Mouse (Mus musculus) erythroblast, adult 5-6 weeks (primary cell): ENCODE data around the gene Wwox. TPM values are rescaled to one million over a fixed set of nuclear protein-coding genes. Genes with fewer than 3 reads are reported as not detected.

Experiments used
- ATAC-seq: replicated peaks from 2 replicates; pipeline ENCODE4 v1.8.0; 2016; ENCODE audit warnings: moderate number of reproducible peaks, mild to moderate bottlenecking, moderate TSS enrichment, inconsistent platforms; ENCODE audit not compliant: poor library complexity, low FRiP score, severe bottlenecking
- total RNA-seq, 2 experiments: library from RNA; stranded (forward) in 1 of 2; stranded (reverse) in 1 of 2; fragments of 150-400 nt in 1 of 2; fragments of 200-764, 138-1000 nt in 1 of 2; gene quantifications; 2 replicates each; pipeline versions ENCODE4 v1.2.3 to v1.2.4; 2015 to 2017; ENCODE audit warnings: low replicate concordance in 2 of 2

The Wwox gene
- total RNA-seq, 2 experiments from 2014 or later = 4.3 to 4.6 TPM

GRCm38 (mm10) chr8:114974336-114974950, 535.0 kb downstream of the Wwox start:
- ATAC-seq = no peak

GRCm38 (mm10) chr8:114977746-114978145, 538.3 kb downstream of the Wwox start:
- ATAC-seq = no peak

GRCm38 (mm10) chr8:114978206-114978960, 538.9 kb downstream of the Wwox start:
- ATAC-seq = no peak

- no peak for ATAC-seq
Observed at GRCm38 (mm10) chr8:114979671-114980070, 540.2 kb downstream of the Wwox start.

- no peak for ATAC-seq
Observed at GRCm38 (mm10) chr8:114982762-114983161, 543.3 kb downstream of the Wwox start.

- no peak for ATAC-seq
Observed at GRCm38 (mm10) chr8:114984500-114984899, 545.0 kb downstream of the Wwox start.

GRCm38 (mm10) chr8:114985996-114986395, 546.5 kb downstream of the Wwox start:
- no peak for ATAC-seq

- no peak for ATAC-seq
Observed at GRCm38 (mm10) chr8:114986971-114987370, 547.5 kb downstream of the Wwox start.

GRCm38 (mm10) chr8:114990865-114991613, 551.6 kb downstream of the Wwox start:
- ATAC-seq = no peak

- no peak for ATAC-seq
Observed at GRCm38 (mm10) chr8:115000736-115001135, 561.3 kb downstream of the Wwox start.

- ATAC-seq = no peak
Observed at GRCm38 (mm10) chr8:115005021-115005420, 565.6 kb downstream of the Wwox start.

GRCm38 (mm10) chr8:115006561-115006960, 567.1 kb downstream of the Wwox start:
- no peak for ATAC-seq

- ATAC-seq = no peak
Observed at GRCm38 (mm10) chr8:115007280-115007679, 567.8 kb downstream of the Wwox start.

GRCm38 (mm10) chr8:115008624-115009620, 569.5 kb downstream of the Wwox start:
- no peak for ATAC-seq

GRCm38 (mm10) chr8:115009897-115010768, 570.7 kb downstream of the Wwox start:
- no peak for ATAC-seq

- ATAC-seq = no peak
Observed at GRCm38 (mm10) chr8:115010769-115011073, 571.3 kb downstream of the Wwox start.

- no peak for ATAC-seq
Observed at GRCm38 (mm10) chr8:115019661-115020060, 580.2 kb downstream of the Wwox start.

GRCm38 (mm10) chr8:115021731-115022130, 582.3 kb downstream of the Wwox start:
- no peak for ATAC-seq

- ATAC-seq = no peak
Observed at GRCm38 (mm10) chr8:115024062-115024461, 584.6 kb downstream of the Wwox start.
